Mouse (Mus musculus) midbrain, postnatal 0 days (tissue): ENCODE measurements around the gene 1700019D03Rik. TPM values are rescaled to one million over a fixed set of nuclear protein-coding genes. Genes with fewer than 3 reads are reported as not detected.
A peak's percentile ranks its signal among the peaks of the same experiment; 100 is the strongest.
"Not testable (repeated sequence)": the region's sequence is repeated elsewhere in the genome, so short reads cannot be mapped to it uniquely, and the experiment has no call there.

Experiments
- ATAC-seq: fragments of 200-750 bp; cut with Nextera tagmentation; 2 replicates; pipeline ENCODE4 v1.8.0; 2017; ENCODE audit warnings: moderate number of reproducible peaks, mild to moderate bottlenecking, moderate TSS enrichment, moderate library complexity; ENCODE audit not compliant: low FRiP score
- DNase-seq: peaks from one replicate; pipeline ENCODE4 v3.0.0-alpha.2; 2015; ENCODE audit warnings: low spot score
- H3K27ac ChIP-seq: fragments of 300-500 bp; sonication (generic); 2 replicates; pipeline ENCODE4 v1.5.1; 2014; ENCODE audit warnings: low read depth, mild to moderate bottlenecking, low read length, mixed read lengths
- H3K27me3 ChIP-seq: fragments of 300-500 bp; sonication (generic); 2 replicates; pipeline ENCODE4 v1.6.1; 2014; ENCODE audit warnings: low read length, control low read depth, mixed read lengths; ENCODE audit not compliant: insufficient read depth
- H3K36me3 ChIP-seq: fragments of 300-500 bp; sonication (generic); 2 replicates; pipeline ENCODE4 v1.6.1; 2014; ENCODE audit warnings: low read length, control low read depth, mixed read lengths; ENCODE audit not compliant: insufficient read depth
- H3K4me1 ChIP-seq: fragments of 300-500 bp; sonication (generic); 2 replicates; pipeline ENCODE4 v1.6.1; 2014; ENCODE audit warnings: mild to moderate bottlenecking, control low read depth, antibody characterized with exemption, low read length, mixed read lengths; ENCODE audit not compliant: insufficient read depth
- H3K4me2 ChIP-seq: fragments of 300-500 bp; sonication (generic); 2 replicates; pipeline ENCODE4 v1.6.1; 2014; ENCODE audit warnings: low read depth, mild to moderate bottlenecking, low read length, mixed read lengths; ENCODE audit not compliant: poor library complexity, severe bottlenecking
- H3K4me3 ChIP-seq: fragments of 300-500 bp; sonication (generic); 2 replicates; pipeline ENCODE4 v1.5.1; 2014; ENCODE audit warnings: low read depth, mild to moderate bottlenecking, low read length, moderate library complexity
- H3K9ac ChIP-seq: fragments of 300-500 bp; sonication (generic); replicated peaks from 2 replicates; pipeline ENCODE4 v1.6.1; 2014; ENCODE audit warnings: mild to moderate bottlenecking, low read length, moderate library complexity, mixed read lengths; ENCODE audit not compliant: poor library complexity, severe bottlenecking
- H3K9me3 ChIP-seq: fragments of 300-500 bp; sonication (generic); 2 replicates; pipeline ENCODE4 v1.6.1; 2016; ENCODE audit warnings: low read length, control low read depth
- CTCF ChIP-seq: IDR thresholded peaks from 2 replicates; pipeline ENCODE4 v1.5.1; 2016; ENCODE audit warnings: antibody characterized with exemption, mild to moderate bottlenecking
- WGBS: fragments of 180-500 bp; shearing (Covaris S2); extraction: QIAGEN DNeasy Blood & Tissue Kit; methylation state at CpG from one replicate; pipeline ENCODE4 v1.1.7; 2014; 5-methylcytosine and 5-hydroxymethylcytosine counted together
- polyA plus RNA-seq: library from polyadenylated mRNA; unstranded; fragments of >200 nt; fragmentation: Nextera tagmentation; extraction: Ambion mirVana; gene quantifications from 2 replicates; pipeline ENCODE4 v1.2.1, GENCODE M21; 2015
- total RNA-seq: library from RNA; depleted of rRNA; stranded (reverse); fragments of >200 nt; gene quantifications from 2 replicates; pipeline ENCODE4 v1.2.3, GENCODE M21; 2014

1700019D03Rik gene
- total and polyA plus RNA-seq, 2 experiments from 2014 or later, result 2.6 to 6.1 TPM

- H3K9me3 ChIP-seq, result no peaks in the 10 kb centered on the region
- H3K4me2 ChIP-seq, result peak overlapping the region; percentile 95
- ATAC-seq (peak; percentile 85), DNase-seq (peak; percentile 24)
- H3K36me3 ChIP-seq, result no peaks in the 10 kb centered on the region
- H3K27ac ChIP-seq, result peak overlapping the region; percentile 13; the same call in 1 of the 2 replicates
- 1% methylated on average over 43 of the region's 47 CpGs for WGBS
- H3K27me3 ChIP-seq, result no peaks in the 10 kb centered on the region
- H3K4me3 ChIP-seq, result peak overlapping the region; percentile 51
- peaks cover 4% of the 10 kb centered on the region; the same call in 1 of the 2 replicates for H3K4me1 ChIP-seq
- peak overlapping the region; percentile 63 for H3K9ac ChIP-seq
- no peak for TF ChIP-seq CTCF
These were observed 67.2 kb downstream of the 1700019D03Rik start for GRCm38 (mm10) chr1:52952551-52953397.

DNA sequence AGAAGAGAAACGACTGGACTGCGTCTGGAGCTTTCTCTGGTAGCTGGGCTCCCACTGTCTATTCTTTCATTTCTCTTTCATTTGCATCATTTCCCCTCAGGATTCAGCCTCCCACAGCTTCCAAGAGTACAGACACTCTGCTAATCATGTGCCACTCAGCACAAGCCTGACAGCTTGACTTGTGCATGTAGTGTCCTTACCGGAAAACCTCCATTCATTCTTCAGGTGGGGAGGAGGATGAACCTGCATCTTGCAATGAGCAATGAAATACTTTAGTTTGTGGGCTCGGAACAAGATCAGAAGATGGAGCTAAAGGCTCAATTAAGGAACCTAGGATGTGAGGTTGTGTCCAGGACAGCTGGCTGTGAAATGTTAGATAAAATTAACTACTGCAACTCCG is 67.8 kb downstream of the 1700019D03Rik start:
- ATAC-seq (peak; percentile 28; the same call in 1 of the 2 replicates), DNase-seq (peak; percentile 57)
- peak overlapping the region; percentile 95 for H3K4me2 ChIP-seq
- peak overlapping the region; percentile 51 for H3K4me3 ChIP-seq
- no peaks in the 10 kb centered on the region for H3K9me3 ChIP-seq
- H3K4me1 ChIP-seq, result peaks cover 4% of the 10 kb centered on the region; the same call in 1 of the 2 replicates
- 0% methylated on average over 5 of the region's 5 CpGs for WGBS
- H3K9ac ChIP-seq, result peak overlapping the region; percentile 63; the same call in 1 of the 2 replicates
- H3K27ac ChIP-seq, result no peak overlapping the region
- peak; percentile 55 for TF ChIP-seq CTCF
- H3K27me3 ChIP-seq, result no peaks in the 10 kb centered on the region
- H3K36me3 ChIP-seq, result no peaks in the 10 kb centered on the region

GRCm38 (mm10) chr1:52951146-52951868 is 68.7 kb downstream of the 1700019D03Rik start:
- no peak for ATAC-seq
- H3K27me3 ChIP-seq, result no peaks in the 10 kb centered on the region
- DNase-seq, result peak; percentile 36
- peak overlapping the region; percentile 95; the same call in 1 of the 2 replicates for H3K4me2 ChIP-seq
- H3K27ac ChIP-seq, result no peak overlapping the region
- 43% methylated on average over 5 of the region's 5 CpGs for WGBS
- peaks cover 4% of the 10 kb centered on the region; the same call in 1 of the 2 replicates for H3K4me1 ChIP-seq
- TF ChIP-seq CTCF, result no peak
- no peaks in the 10 kb centered on the region for H3K9me3 ChIP-seq
- H3K4me3 ChIP-seq, result peak overlapping the region; percentile 51; the same call in 1 of the 2 replicates
- no peaks in the 10 kb centered on the region for H3K36me3 ChIP-seq
- no peak overlapping the region for H3K9ac ChIP-seq

GRCm38 (mm10) chr1:52947895-52948294 is 72.1 kb downstream of the 1700019D03Rik start:
- DNase-seq, result no peak
- no peaks in the 10 kb centered on the region for H3K9me3 ChIP-seq
- TF ChIP-seq CTCF, result no peak
- no peak overlapping the region for H3K4me2 ChIP-seq
- H3K36me3 ChIP-seq, result no peaks in the 10 kb centered on the region
- H3K4me3 ChIP-seq, result no peak overlapping the region
- no peaks in the 10 kb centered on the region for H3K27me3 ChIP-seq
- no peak overlapping the region for H3K27ac ChIP-seq
- no peak overlapping the region for H3K9ac ChIP-seq
- ATAC-seq, result no peak
- WGBS, result 87% methylated on average over 5 of the region's 5 CpGs
- H3K4me1 ChIP-seq, result no peaks in the 10 kb centered on the region

DNA sequence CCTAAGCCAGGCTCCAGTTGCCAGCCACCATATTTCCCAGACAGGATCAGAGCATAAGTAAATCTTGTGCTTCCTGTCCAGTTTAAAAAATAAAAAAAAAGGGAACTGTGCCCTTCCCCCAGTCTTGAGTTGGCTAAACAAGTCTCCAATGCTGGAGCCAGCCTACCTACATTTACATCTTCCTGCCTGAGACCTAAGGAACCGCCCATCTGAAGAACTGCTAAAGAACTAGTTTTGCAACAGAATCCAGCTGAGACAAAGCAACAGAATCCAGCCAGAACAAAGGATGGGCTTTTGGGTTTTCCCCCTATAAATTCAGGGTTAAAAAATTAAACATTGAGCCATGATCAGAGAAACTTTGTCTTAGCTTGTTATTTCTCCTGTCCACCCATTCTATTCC is 81.0 kb downstream of the 1700019D03Rik start:
- H3K4me2 ChIP-seq, result no peak overlapping the region
- ATAC-seq (no peak), DNase-seq (no peak)
- no peaks in the 10 kb centered on the region for H3K36me3 ChIP-seq
- no peak overlapping the region for H3K9ac ChIP-seq
- H3K4me1 ChIP-seq, result no peaks in the 10 kb centered on the region
- no peak for TF ChIP-seq CTCF
- no peak overlapping the region for H3K27ac ChIP-seq
- H3K27me3 ChIP-seq, result no peaks in the 10 kb centered on the region
- no peak overlapping the region for H3K4me3 ChIP-seq
- H3K9me3 ChIP-seq, result no peaks in the 10 kb centered on the region
- 93% methylated on average over 1 of the region's 1 CpGs for WGBS

- ATAC-seq (no peak), DNase-seq (no peak)
- H3K36me3 ChIP-seq, result no peaks in the 10 kb centered on the region
- H3K4me3 ChIP-seq, result no peak overlapping the region
- 93% methylated on average over 5 of the region's 5 CpGs for WGBS
- H3K9ac ChIP-seq, result no peak overlapping the region
- no peaks in the 10 kb centered on the region for H3K27me3 ChIP-seq
- no peaks in the 10 kb centered on the region for H3K4me1 ChIP-seq
- no peaks in the 10 kb centered on the region for H3K9me3 ChIP-seq
- TF ChIP-seq CTCF, result no peak
- H3K4me2 ChIP-seq, result no peak overlapping the region
- H3K27ac ChIP-seq, result no peak overlapping the region
These were observed 85.5 kb downstream of the 1700019D03Rik start for GRCm38 (mm10) chr1:52934494-52934893.

- not testable (repeated sequence) for H3K27me3 ChIP-seq, H3K27ac ChIP-seq, DNase-seq, H3K4me1 ChIP-seq, H3K36me3 ChIP-seq, H3K9me3 ChIP-seq, ATAC-seq, H3K4me3 ChIP-seq, H3K4me2 ChIP-seq, H3K9ac ChIP-seq
- no CpG with 5 or more reads among the region's 1 CpGs for WGBS
These were observed 95.5 kb downstream of the 1700019D03Rik start for GRCm38 (mm10) chr1:52924482-52924881.

DNA sequence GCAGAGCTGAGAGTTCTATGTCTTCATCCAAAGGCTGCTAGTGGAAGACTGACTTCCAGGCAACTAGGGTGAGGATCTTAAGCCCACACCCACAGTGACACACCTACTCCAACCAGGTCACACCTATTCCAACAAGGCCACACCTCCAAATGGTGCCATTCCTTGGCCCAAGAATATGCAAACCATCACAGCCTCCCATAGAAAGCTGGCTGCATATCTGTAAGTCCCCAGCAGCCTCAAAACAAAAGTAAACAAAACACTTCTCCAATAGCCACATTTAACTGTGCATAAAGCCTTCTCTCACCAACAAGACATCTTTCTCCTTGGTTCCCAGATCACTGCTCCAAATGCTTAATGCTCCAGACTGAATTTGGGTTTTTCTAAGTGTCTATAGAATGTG is 101.1 kb downstream of the 1700019D03Rik start:
- H3K4me1 ChIP-seq, H3K36me3 ChIP-seq, H3K9ac ChIP-seq, ATAC-seq, H3K4me2 ChIP-seq, H3K4me3 ChIP-seq, DNase-seq, H3K27me3 ChIP-seq, H3K27ac ChIP-seq, H3K9me3 ChIP-seq: not testable (repeated sequence)
